Mouse (Mus musculus) layer of hippocampus, adult 2 months (tissue): ENCODE measurements around the gene Sdk1. TPM values are rescaled to one million over a fixed set of nuclear protein-coding genes. Genes with fewer than 3 reads are reported as not detected.
A peak's percentile ranks its signal among the peaks of the same experiment; 100 is the strongest.

Experiments used
- DNase-seq, 2 experiments: peaks; one replicate each; pipeline ENCODE4 v3.0.0; 2022; ENCODE audit warnings: low spot score in 2 of 2
- H3K27ac ChIP-seq: fragments of 200-600 bp; 2 replicates; pipeline ENCODE4 v1.8.1; 2022
- H3K4me3 ChIP-seq: fragments of 200-600 bp; 2 replicates; pipeline ENCODE4 v1.8.1; 2022; ENCODE audit warnings: mild to moderate bottlenecking
- CTCF ChIP-seq: fragments of 200-600 bp; conservative IDR thresholded peaks from 2 replicates; pipeline ENCODE4 v1.8.1; 2022; ENCODE audit warnings: antibody characterized with exemption, mild to moderate bottlenecking, moderate library complexity
- total RNA-seq, 2 experiments: library from RNA; stranded (reverse); gene quantifications; 2 replicates each; pipeline ENCODE4 v1.2.3; 2021

The Sdk1 gene
- total RNA-seq, 2 experiments from 2014 or later, result 6.3 to 8.9 TPM

- TF ChIP-seq CTCF, result no peak
- Histone ChIP-seq H3K4me3 (no peak overlapping the region), H3K27ac (no peak overlapping the region)
- no peak for DNase-seq
Measured at GRCm38 (mm10) chr5:142228957-142229810, 987.9 kb downstream of the Sdk1 start.

- no peak for DNase-seq
- H3K4me3 ChIP-seq, result no peak overlapping the region
- H3K27ac ChIP-seq, result no peak overlapping the region
- no peak for TF ChIP-seq CTCF
Measured at GRCm38 (mm10) chr5:142229811-142230205, 988.5 kb downstream of the Sdk1 start.

GRCm38 (mm10) chr5:142240288-142240687 is 999.0 kb downstream of the Sdk1 start:
- peak; percentile 43 for TF ChIP-seq CTCF
- no peak for DNase-seq
- Histone ChIP-seq H3K4me3 (no peak overlapping the region), H3K27ac (no peak overlapping the region)

- H3K27ac ChIP-seq, result no peak overlapping the region
- no peak for DNase-seq
- peak; percentile 42 for TF ChIP-seq CTCF
- no peak overlapping the region for H3K4me3 ChIP-seq
Measured at GRCm38 (mm10) chr5:142242597-142242996, 1001.3 kb downstream of the Sdk1 start.

GRCm38 (mm10) chr5:142243069-142243468 is 1001.8 kb downstream of the Sdk1 start:
- DNase-seq, result no peak
- H3K4me3 ChIP-seq, result no peak overlapping the region
- TF ChIP-seq CTCF, result no peak
- no peak overlapping the region for H3K27ac ChIP-seq

GRCm38 (mm10) chr5:142256231-142256630 is 1014.9 kb downstream of the Sdk1 start:
- TF ChIP-seq CTCF, result no peak
- H3K27ac ChIP-seq, result no peak overlapping the region
- DNase-seq, result no peak
- H3K4me3 ChIP-seq, result no peak overlapping the region

- DNase-seq, result no peak
- Histone ChIP-seq H3K4me3 (no peak overlapping the region), H3K27ac (no peak overlapping the region)
- TF ChIP-seq CTCF, result no peak
Measured at GRCm38 (mm10) chr5:142258716-142259115, 1017.4 kb downstream of the Sdk1 start.

GRCm38 (mm10) chr5:142262060-142262459 is 1020.8 kb downstream of the Sdk1 start:
- no peak for TF ChIP-seq CTCF
- no peak overlapping the region for H3K27ac ChIP-seq
- no peak overlapping the region for H3K4me3 ChIP-seq
- no peak for DNase-seq

Other genes with a start within 250 kb of the Sdk1 start
- under 1 TPM in 1 of 2 experiments, not detected in 1; 0.12 TPM for gene Card11, start 240.9 kb upstream of the Sdk1 start, total RNA-seq